Mouse (Mus musculus) neutrophil, adult 5-6 weeks (primary cell): Measurements from ENCODE around the gene Tmtc1. TPM values are rescaled to one million over a fixed set of nuclear protein-coding genes. Genes with fewer than 3 reads are reported as not detected.

Experiments used
- ATAC-seq: fragments of 151-379, 151-347 bp; 2 replicates; pipeline ENCODE4 v1.8.0; 2017; ENCODE audit warnings: mild to moderate bottlenecking, moderate TSS enrichment; ENCODE audit not compliant: insufficient number of reproducible peaks, poor library complexity, low FRiP score, severe bottlenecking; ENCODE audit errors: extremely low read depth
- total RNA-seq: library from RNA; stranded (forward); fragments of 200-1000 nt; gene quantifications from 2 replicates; pipeline ENCODE4 v1.2.3, GENCODE M21; 2017

Tmtc1 gene
- total RNA-seq, 1 experiment from 2014 or later: 0.12 TPM

- no peak for ATAC-seq
Observed at GRCm38 (mm10) chr6:148384111-148384895, 59.9 kb downstream of the Tmtc1 start.

GRCm38 (mm10) chr6:148381163-148381782, 62.9 kb downstream of the Tmtc1 start:
- no peak for ATAC-seq

DNA sequence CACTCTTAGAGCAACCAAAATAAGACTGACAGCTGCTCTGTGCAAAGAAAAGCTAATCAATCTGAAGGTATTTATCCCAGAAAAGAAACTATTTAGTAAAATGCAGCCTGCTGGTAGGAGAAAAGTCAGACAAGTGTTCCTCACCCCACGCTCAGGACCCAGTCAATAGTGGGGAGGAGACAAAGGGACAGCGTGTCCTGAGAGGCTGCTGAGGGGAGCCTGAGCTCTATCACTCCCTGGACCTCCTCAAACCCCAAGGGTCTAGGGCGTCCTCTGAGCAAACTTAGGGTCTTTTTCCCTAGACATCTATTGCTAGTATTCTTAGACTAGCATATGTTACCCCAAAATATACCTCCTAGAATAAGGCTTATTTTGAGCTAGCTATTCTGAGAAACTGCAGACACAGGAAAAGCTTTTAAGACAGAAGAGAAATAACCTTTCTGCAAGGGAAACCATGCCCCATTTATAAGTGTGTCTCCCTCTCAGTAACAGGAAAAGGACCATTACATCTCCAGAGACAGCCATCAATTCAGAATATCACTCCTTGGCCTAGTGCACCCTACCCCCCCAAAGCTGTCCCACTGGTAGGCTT, 68.5 kb downstream of the Tmtc1 start:
- ATAC-seq: no peak

DNA sequence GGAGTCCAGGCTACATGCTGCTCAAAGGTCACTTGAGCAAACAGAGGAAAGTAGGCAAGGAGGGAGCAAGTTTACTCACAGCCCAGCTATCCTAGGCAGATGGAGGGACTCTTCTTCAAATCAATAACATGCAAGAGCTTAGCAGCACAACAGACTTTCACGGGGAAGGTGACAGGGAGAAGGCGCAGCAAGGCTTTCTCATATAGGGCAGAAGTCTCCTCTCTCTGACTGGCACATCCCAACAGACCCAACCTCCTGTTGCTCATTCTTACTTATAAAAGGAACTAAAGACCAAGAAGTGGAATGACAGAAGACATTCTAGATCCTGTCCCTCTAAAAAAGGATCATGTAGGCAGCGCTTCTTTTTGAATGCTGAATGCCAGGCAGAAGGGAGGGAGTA, 69.2 kb downstream of the Tmtc1 start:
- ATAC-seq: no peak

DNA sequence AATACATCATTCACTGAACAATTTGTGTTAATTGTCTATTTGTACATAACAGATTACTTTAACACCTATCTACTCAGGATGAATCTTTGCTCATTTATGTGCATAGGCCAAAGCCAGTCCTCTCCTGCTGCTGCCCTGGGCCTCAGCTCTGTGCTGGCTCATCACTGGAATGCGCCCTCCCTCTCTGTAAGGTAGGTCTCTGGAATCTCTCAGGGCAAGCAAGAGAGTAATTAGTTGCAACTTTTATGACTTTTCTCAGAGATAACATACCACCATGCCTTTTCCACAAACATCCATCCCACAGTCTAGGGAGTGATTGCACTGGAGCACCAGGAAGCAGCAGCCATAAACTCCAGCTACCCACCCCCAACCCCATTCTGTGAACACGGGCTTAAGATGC, 70.7 kb downstream of the Tmtc1 start:
- ATAC-seq: no peak

DNA sequence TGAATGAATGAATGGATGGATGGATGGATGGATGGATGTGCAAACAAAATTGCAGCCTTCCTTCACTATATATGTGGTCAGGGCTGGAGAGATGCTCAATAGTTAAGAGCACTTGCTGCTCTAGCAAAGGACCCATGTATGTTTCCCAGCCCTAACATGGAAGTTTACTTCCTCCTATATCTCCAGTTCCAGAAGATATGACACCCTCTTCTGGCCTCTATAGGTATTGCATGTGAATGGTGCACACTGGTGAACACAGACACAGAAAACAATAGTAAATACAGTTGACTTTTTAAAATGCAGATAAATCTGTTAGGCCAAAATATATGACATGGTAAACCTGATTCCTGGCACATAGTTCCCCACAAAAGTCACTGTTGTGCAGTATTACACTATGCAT, 73.0 kb downstream of the Tmtc1 start:
- ATAC-seq: no peak

GRCm38 (mm10) chr6:148367094-148367539, 77.1 kb downstream of the Tmtc1 start:
- no peak for ATAC-seq

DNA sequence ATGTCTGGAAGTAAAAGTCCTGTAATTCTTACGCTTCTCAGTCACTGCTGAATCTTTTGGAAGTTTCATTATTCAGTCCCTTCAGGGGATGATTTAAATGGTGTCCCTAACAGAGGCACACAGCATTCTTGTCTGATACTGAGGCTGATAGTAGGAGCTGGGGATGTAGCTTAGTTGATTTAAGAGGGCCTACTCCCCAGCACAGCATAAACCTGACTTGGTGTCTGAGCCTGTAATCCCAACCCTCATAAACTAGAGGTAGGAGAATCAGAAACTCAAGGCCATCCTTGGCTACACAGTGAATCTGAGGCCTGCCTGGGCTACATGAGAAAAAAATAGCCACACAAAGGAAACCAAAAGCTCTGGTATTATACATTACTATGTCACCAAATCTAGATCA, 77.6 kb downstream of the Tmtc1 start:
- ATAC-seq: no peak

- ATAC-seq: no peak
Observed at GRCm38 (mm10) chr6:148363162-148363561, 81.0 kb downstream of the Tmtc1 start.

- no peak for ATAC-seq
Observed at GRCm38 (mm10) chr6:148362475-148362874, 81.7 kb downstream of the Tmtc1 start.

DNA sequence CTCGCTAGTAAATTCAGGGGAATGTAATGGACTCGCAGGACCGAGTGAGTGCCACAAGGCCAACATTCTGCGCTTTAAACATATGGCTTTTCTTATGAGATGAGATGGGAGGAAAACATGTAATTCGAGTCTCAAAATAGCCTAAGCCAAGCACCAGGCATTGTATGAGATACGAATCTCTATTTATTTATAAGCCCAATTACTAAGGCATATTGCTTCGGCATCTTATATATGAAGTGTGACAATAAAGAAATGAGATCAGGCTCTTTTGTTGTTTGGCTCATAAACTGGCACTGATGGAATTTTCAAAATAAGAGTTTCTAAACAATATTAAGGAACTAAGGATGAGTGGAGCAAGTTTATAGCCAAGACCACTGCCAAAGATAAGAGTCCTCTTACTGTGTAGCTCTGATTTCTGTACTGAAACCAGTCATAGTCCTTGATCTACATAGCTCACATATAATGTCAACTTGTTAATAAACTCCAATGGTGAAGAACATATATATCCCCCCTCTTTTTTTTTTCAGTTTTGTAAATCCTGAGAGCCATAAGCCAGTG, 84.8 kb downstream of the Tmtc1 start:
- ATAC-seq: no peak

- no peak for ATAC-seq
Observed at GRCm38 (mm10) chr6:148358580-148359246, 85.5 kb downstream of the Tmtc1 start.

DNA sequence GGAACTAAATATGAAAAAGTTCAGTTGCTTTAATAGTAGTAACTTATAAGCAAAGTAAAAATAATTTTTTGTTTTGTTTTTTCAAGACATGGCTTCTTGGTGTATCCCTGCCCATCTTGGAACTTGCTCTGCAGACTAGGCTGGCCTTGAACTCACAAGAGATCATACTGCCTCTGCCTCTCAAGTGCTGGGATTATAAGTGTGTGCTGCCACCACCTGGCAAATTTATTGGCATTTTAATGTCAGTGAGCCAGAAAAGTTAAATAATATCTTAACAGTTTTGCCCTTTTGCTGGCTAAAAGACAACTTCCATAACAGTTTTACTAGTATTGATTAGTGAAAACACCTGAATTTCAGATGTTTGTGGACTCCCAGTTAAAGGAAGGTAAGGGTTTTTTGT, 88.0 kb downstream of the Tmtc1 start:
- ATAC-seq: no peak

DNA sequence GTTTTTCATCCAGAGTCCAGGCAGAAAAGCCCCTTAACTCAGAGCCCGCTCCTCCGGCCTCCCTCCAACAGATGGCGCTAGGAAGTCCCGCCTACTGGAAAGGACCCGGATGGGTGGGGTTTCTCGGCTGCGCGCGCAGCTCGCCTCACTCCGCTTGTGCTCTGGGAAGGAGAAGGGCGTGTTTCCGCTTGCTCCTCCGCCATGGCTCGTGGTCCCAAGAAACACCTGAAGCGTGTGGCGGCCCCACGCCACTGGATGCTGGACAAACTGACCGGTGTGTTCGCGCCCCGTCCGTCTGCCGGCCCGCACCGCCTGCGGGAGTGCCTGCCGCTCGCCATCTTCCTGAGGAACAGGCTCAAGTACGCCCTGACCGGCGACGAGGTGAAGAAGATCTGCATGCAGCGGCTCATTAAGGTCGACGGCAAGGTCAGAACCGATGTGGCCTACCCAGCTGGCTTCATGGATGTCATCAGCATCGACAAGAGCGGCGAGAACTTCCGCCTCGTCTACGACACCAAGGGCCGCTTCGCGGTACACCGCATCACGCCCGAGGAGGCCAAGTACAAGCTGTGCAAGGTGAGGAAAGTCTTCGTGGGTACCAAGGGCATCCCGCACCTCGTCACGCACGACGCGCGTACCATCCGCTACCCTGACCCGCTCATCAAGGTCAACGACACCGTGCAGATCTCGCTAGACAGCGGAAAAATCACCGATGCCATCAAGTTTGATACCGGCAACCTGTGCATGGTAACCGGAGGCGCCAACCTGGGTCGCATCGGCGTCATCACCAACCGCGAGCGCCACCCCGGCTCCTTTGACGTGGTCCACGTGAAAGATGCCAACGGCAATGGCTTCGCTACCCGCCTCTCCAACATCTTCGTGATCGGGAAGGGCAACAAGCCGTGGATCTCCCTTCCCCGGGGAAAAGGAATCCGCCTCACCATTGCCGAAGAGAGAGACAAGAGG, 89.4 kb downstream of the Tmtc1 start:
- no peak for ATAC-seq

DNA sequence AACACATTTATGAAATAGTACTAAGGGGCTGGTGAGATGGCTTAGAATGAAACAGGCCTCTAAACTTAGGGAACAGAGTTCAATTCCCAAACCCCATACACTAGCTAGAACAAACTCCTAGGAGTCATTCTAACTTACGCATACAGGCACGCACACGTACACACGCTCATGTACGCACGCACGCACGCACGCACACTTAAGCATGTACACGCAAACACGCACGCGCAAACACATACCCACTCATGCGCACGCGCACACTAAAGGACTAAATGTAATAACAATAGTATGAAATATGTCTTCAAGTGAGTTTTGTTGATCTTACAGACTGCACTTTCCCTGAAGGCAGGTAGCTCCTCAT, 90.1 kb downstream of the Tmtc1 start:
- no peak for ATAC-seq

GRCm38 (mm10) chr6:148345001-148345400, 99.2 kb downstream of the Tmtc1 start:
- no peak for ATAC-seq

DNA sequence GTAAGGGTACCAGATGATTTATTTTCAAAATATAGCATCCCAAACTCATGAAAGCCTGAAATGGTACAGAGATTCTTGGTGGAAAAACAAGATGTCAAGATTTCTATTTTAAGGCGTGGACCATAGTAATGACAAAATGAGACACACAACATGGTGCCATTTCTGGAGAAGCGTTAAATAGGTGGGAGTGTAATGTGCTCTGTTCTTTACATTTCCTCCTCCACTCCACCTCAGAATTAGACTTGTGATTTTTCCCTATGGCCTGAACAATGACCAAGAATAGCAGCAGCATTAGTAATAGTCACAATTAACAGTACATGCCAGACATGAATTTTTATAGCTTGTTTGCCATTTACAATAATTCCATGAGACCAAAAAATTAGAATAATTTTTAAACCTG, 102.0 kb downstream of the Tmtc1 start:
- ATAC-seq: no peak

GRCm38 (mm10) chr6:148341765-148342164, 102.4 kb downstream of the Tmtc1 start:
- no peak for ATAC-seq
